ENCODE assay signal across 15 mouse cellular contexts in the genomic region with DNA sequence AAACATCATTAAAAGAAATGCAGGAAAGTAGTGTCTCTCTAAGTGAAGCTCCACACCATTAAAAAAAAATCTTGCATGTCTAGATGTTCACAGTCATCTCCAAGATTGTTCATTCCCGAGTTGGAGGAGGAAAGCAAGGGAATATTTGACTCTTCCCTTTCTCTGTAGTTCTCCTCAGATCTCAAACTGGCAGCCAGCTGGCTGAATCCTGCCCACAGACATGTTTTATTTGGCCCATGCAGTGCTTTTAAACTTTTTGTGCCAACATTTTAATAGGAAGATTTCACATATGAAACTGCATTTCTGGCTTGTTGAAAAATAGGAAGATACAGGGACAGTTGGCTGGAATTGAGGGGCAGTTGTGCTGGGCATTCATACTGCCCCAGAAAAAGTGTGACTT.
DNase-seq lines count a peak whose midpoint lies in the region.
"Had no signal": no experiment of that assay in that cellular context is flagged by ENCODE, and none has a peak within 500 bp of the region (broad histone marks: within the 10 kb centered on the region; RNA-seq: fewer than 3 reads in every experiment).

No protein-coding gene starts in this region.

- peak; percentile 16 to 45 for DNase-seq in left cerebral cortex, adult 18-20 months (ENCODE audit: low spot score in 2 of 2)
- no peak for DNase-seq in left cerebral cortex, adult 11 months (ENCODE audit: low spot score)
- DNase-seq in fibroblast of lung, adult 2 months (ENCODE audit: low read depth) = peak; percentile 46
- peak; percentile 47 to 59 for DNase-seq in layer of hippocampus, adult 8-10 months (ENCODE audit: low spot score in 2 of 2)
- DNase-seq in right cerebral cortex, postnatal 25 days = peak; percentile 43
- no peak for DNase-seq in kidney, adult 18-20 months
- no peak for DNase-seq in gastrocnemius, adult 8-10 months (ENCODE audit: low spot score in 2 of 2)
- DNase-seq: cerebellum, adult 18-20 months; embryo, embryonic 11 days; gastrocnemius, adult 2 months; kidney, adult 11 months; kidney, postnatal 4 days; liver; lung, adult 2 months; midbrain, embryonic 14.5 days had no signal

Comparison
In these comparisons a context has a peak if more than half of its experiments do, and no peak if none do; other contexts are left out.
1. DNase-seq: peak in left cerebral cortex, adult 18-20 months (2 of 2), fibroblast of lung, adult 2 months (single experiment), layer of hippocampus, adult 8-10 months (2 of 2) and right cerebral cortex, postnatal 25 days (single experiment); none in left cerebral cortex, adult 11 months (single experiment), kidney, adult 18-20 months (single experiment) and gastrocnemius, adult 8-10 months (0 of 2).